8 mouse cellular contexts compared by ENCODE assay signal in genomic region chr11:104685548-104685947, GRCm38 (mm10). TPM values are rescaled to one million over a fixed set of nuclear protein-coding genes. Genes with fewer than 3 reads are reported as not detected.
A peak's percentile ranks its signal among the peaks of the same experiment; 100 is the strongest.
DNase-seq lines count a peak whose midpoint lies in the region; ATAC-seq and TF ChIP-seq lines count a peak whose summit lies in the region.

Gene Gm11639 (plus strand): TSS chr11:104685707.

- no peaks in the 10 kb centered on the region for H3K36me3 ChIP-seq in heart, embryonic 10.5 days
- H3K36me3 ChIP-seq in hindbrain, embryonic 16.5 days (ENCODE audit: control insufficient read depth, insufficient read depth, low read length): no peaks in the 10 kb centered on the region
- no peaks in the 10 kb centered on the region for H3K36me3 ChIP-seq in lung, postnatal 0 days (ENCODE audit: insufficient read depth, low read length)

- no peaks in the 10 kb centered on the region for H3K9me3 ChIP-seq in heart, embryonic 10.5 days
- H3K9me3 ChIP-seq in hindbrain, embryonic 16.5 days (ENCODE audit: control insufficient read depth, low read length): no peaks in the 10 kb centered on the region
- H3K9me3 ChIP-seq in lung, postnatal 0 days (ENCODE audit: low read length): no peaks in the 10 kb centered on the region

- H3K4me1 ChIP-seq in heart, embryonic 10.5 days: no peaks in the 10 kb centered on the region
- no peaks in the 10 kb centered on the region for H3K4me1 ChIP-seq in hindbrain, embryonic 16.5 days (ENCODE audit: control insufficient read depth, insufficient read depth, low read depth, low read length)
- no peaks in the 10 kb centered on the region for H3K4me1 ChIP-seq in lung, postnatal 0 days (ENCODE audit: insufficient read depth, low read depth, low read length)

- peak within 1 kb of the TSS; percentile 40 for H3K4me2 ChIP-seq in hindbrain, embryonic 16.5 days (ENCODE audit: low read length)
- no peak within 1 kb of the TSS; the same call in 1 of the 2 replicates for H3K4me2 ChIP-seq in lung, postnatal 0 days (replicated peaks; ENCODE audit: low read depth, low read length)

- intact Hi-C loops in heart, postnatal 36 days (cut with DNase I): no loop called here

- peak within 1 kb of the TSS; percentile 39; the same call in 1 of the 2 replicates for H3K27ac ChIP-seq in heart, embryonic 10.5 days
- H3K27ac ChIP-seq in hindbrain, embryonic 16.5 days (ENCODE audit: low read depth, low read length): no peak within 1 kb of the TSS
- H3K27ac ChIP-seq in lung, postnatal 0 days (ENCODE audit: low read length): no peak within 1 kb of the TSS

- no peak for TF ChIP-seq EP300 in lung, postnatal 0 days (IDR thresholded peaks at IDR 0.05)

- peaks cover 5% of the 10 kb centered on the region; the same call in 1 of the 2 replicates for H3K27me3 ChIP-seq in heart, embryonic 10.5 days (ENCODE audit: insufficient read depth, poor library complexity, severe bottlenecking)
- no peaks in the 10 kb centered on the region for H3K27me3 ChIP-seq in hindbrain, embryonic 16.5 days (replicated peaks; ENCODE audit: control insufficient read depth, insufficient read depth, low read length)
- no peaks in the 10 kb centered on the region for H3K27me3 ChIP-seq in lung, postnatal 0 days (replicated peaks; ENCODE audit: insufficient read depth, low read length)

- H3K4me3 ChIP-seq in heart, embryonic 10.5 days: peak within 1 kb of the TSS; percentile 42
- H3K4me3 ChIP-seq in hindbrain, embryonic 16.5 days (ENCODE audit: low read length): peak within 1 kb of the TSS; percentile 3; the same call in 1 of the 2 replicates
- H3K4me3 ChIP-seq in lung, postnatal 0 days (ENCODE audit: low read depth, low read length): no peak within 1 kb of the TSS

- peak; percentile 85 for DNase-seq in heart, embryonic 10.5 days (ENCODE audit: low spot score)
- no peak for DNase-seq in heart, postnatal 36 days
- peak; percentile 14 for DNase-seq in embryo, embryonic 9.5 days (ENCODE audit: extremely low spot score)
- DNase-seq in lung, postnatal 0 days (ENCODE audit: low spot score): peak; percentile 63
- DNase-seq in right cerebral cortex, postnatal 10 days (ENCODE audit: low spot score in 2 of 2): no peak
- DNase-seq in spleen, postnatal 36 days (ENCODE audit: low spot score in 2 of 2): no peak

- no peak within 1 kb of the TSS for H3K9ac ChIP-seq in hindbrain, embryonic 16.5 days (ENCODE audit: low read depth, low read length)
- H3K9ac ChIP-seq in lung, postnatal 0 days (replicated peaks; ENCODE audit: low read depth): no peak within 1 kb of the TSS

- no peak for TF ChIP-seq CTCF in lung, postnatal 0 days (IDR thresholded peaks at IDR 0.05)

- 17% methylated on average over 23 of the region's 23 CpGs for WGBS in heart, embryonic 10.5 days
- WGBS in hindbrain, embryonic 16.5 days: 31% methylated on average over 23 of the region's 23 CpGs
- WGBS in lung, postnatal 0 days: 26% methylated on average over 23 of the region's 23 CpGs

- ATAC-seq in hindbrain, embryonic 16.5 days: no peak
- ATAC-seq in lung, postnatal 0 days: peak; percentile 78
- no peak for ATAC-seq in inflammation-experienced regulatory T-cells, adult 6 months

RNA-seq across cellular contexts. Expression of gene Gm11639, which starts in this region (rescaled TPM):
- 0.01 TPM in 1 of 2 replicates, not detected in the other for polyA plus RNA-seq in heart, embryonic 10.5 days (2016; fragmentation: Nextera tagmentation; extraction: Ambion mirVana)
- under 1 TPM; 0.03 TPM for total RNA-seq in heart, postnatal 36 days (2021)
- 0.04 TPM in 2 replicates for polyA plus RNA-seq in hindbrain, embryonic 16.5 days (2015; fragmentation: Nextera tagmentation; extraction: Ambion mirVana)
- polyA plus RNA-seq in lung, postnatal 0 days (2015; fragmentation: Nextera tagmentation; extraction: Ambion mirVana): 0.01 TPM in 2 replicates
- under 1 TPM in 2 of 3 experiments, not detected in 1; 0.03 to 0.09 TPM for polyA plus RNA-seq in inflammation-experienced regulatory T-cells, adult 6 months (2017; shearing (Covaris generic))

Comparison
In these comparisons a context has a peak if more than half of its experiments do, and no peak if none do; other contexts are left out.
1. Peak in DNase-seq, H3K4me3 ChIP-seq and H3K27ac ChIP-seq in heart, embryonic 10.5 days; RNA of the gene not detected or under 1 TPM.
2. Peak in DNase-seq and ATAC-seq in lung, postnatal 0 days; RNA of the gene not detected or under 1 TPM.